Mouse (Mus musculus) neural tube, embryonic 13.5 days (tissue): ENCODE data around the gene Itpr2. TPM values are rescaled to one million over a fixed set of nuclear protein-coding genes. Genes with fewer than 3 reads are reported as not detected.

ENCODE experiments used
- ATAC-seq: fragments of 200-750 bp; cut with Nextera tagmentation; 2 replicates; pipeline ENCODE4 v1.8.0; 2017; ENCODE audit warnings: low read depth, mild to moderate bottlenecking, moderate TSS enrichment, moderate library complexity
- H3K27ac ChIP-seq: fragments of 300-500 bp; sonication (generic); replicated peaks from 2 replicates; pipeline ENCODE4 v1.5.1; 2015; ENCODE audit warnings: moderate library complexity, mild to moderate bottlenecking, inconsistent platforms
- H3K27me3 ChIP-seq: fragments of 300-500 bp; sonication (generic); 2 replicates; pipeline ENCODE4 v1.6.1; 2015; ENCODE audit warnings: mild to moderate bottlenecking, inconsistent platforms
- H3K36me3 ChIP-seq: fragments of 300-500 bp; sonication (generic); 2 replicates; pipeline ENCODE4 v1.6.1; 2015; ENCODE audit warnings: mild to moderate bottlenecking, inconsistent platforms
- H3K4me1 ChIP-seq: fragments of 300-500 bp; sonication (generic); replicated peaks from 2 replicates; pipeline ENCODE4 v1.6.1; 2015; ENCODE audit warnings: inconsistent platforms
- H3K4me2 ChIP-seq: fragments of 300-500 bp; sonication (generic); 2 replicates; pipeline ENCODE4 v1.6.1; 2015; ENCODE audit warnings: inconsistent platforms, mild to moderate bottlenecking, moderate library complexity
- H3K4me3 ChIP-seq: fragments of 300-500 bp; sonication (generic); 2 replicates; pipeline ENCODE4 v1.5.1; 2015; ENCODE audit warnings: mild to moderate bottlenecking, inconsistent platforms
- H3K9ac ChIP-seq: fragments of 300-500 bp; sonication (generic); 2 replicates; pipeline ENCODE4 v1.6.1; 2015; ENCODE audit warnings: moderate library complexity, mild to moderate bottlenecking, inconsistent platforms
- H3K9me3 ChIP-seq: fragments of 300-500 bp; sonication (generic); 2 replicates; pipeline ENCODE4 v1.6.1; 2016; ENCODE audit warnings: inconsistent platforms
- WGBS: fragments of 180-500 bp; shearing (Covaris S2); methylation state at CpG from one replicate; pipeline ENCODE4 v1.1.7; 2015; 5-methylcytosine and 5-hydroxymethylcytosine counted together
- polyA plus RNA-seq: library from polyadenylated mRNA; unstranded; fragments of >200 nt; fragmentation: Nextera tagmentation; extraction: Ambion mirVana; gene quantifications from 2 replicates; pipeline ENCODE4 v1.2.1, GENCODE M21; 2015

The Itpr2 gene
- polyA plus RNA-seq, 1 experiment from 2014 or later = 5.5 TPM

DNA sequence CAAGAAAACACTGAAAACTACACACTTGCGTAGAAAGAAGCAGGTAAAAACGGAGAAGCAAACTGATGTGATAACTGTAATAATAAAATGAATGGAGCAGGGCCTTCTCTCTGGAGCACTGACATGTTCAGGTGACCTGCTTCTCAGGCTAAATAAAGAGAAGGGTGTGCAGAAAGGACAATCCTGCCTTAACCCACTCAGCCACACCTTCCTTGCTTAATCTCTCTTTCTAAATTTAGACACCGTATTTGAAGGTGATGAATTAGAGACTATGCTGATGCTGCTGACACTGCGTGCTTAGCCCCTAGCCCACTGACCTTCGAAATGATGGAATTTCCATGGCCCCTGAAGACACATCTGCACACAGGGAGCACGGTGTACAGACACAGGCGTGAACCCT is 164.8 kb downstream of the Itpr2 start:
- 84% methylated on average over 7 of the region's 7 CpGs for WGBS
- Histone ChIP-seq H3K27me3 (no peaks in the 10 kb centered on the region), H3K27ac (no peak overlapping the region), H3K9me3 (no peaks in the 10 kb centered on the region), H3K4me3 (no peak overlapping the region), H3K4me2 (no peak overlapping the region), H3K4me1 (no peaks in the 10 kb centered on the region), H3K36me3 (no peaks in the 10 kb centered on the region), H3K9ac (no peak overlapping the region)
- no peak for ATAC-seq

- no peaks in the 10 kb centered on the region for H3K4me1 ChIP-seq
- H3K27me3 ChIP-seq = no peaks in the 10 kb centered on the region
- no peaks in the 10 kb centered on the region for H3K9me3 ChIP-seq
- H3K27ac ChIP-seq = no peak overlapping the region
- no peak overlapping the region for H3K9ac ChIP-seq
- H3K4me3 ChIP-seq = no peak overlapping the region
- no peak overlapping the region for H3K4me2 ChIP-seq
- 94% methylated on average over 9 of the region's 9 CpGs for WGBS
- no peaks in the 10 kb centered on the region for H3K36me3 ChIP-seq
- ATAC-seq = no peak
Observed at GRCm38 (mm10) chr6:146335191-146335590, 166.8 kb downstream of the Itpr2 start.

- H3K27me3 ChIP-seq = no peaks in the 10 kb centered on the region
- no peak overlapping the region for H3K27ac ChIP-seq
- H3K4me1 ChIP-seq = no peaks in the 10 kb centered on the region
- no peaks in the 10 kb centered on the region for H3K9me3 ChIP-seq
- H3K4me3 ChIP-seq = no peak overlapping the region
- H3K9ac ChIP-seq = no peak overlapping the region
- H3K4me2 ChIP-seq = no peak overlapping the region
- no peaks in the 10 kb centered on the region for H3K36me3 ChIP-seq
- 93% methylated on average over 3 of the region's 3 CpGs for WGBS
- no peak for ATAC-seq
Observed at GRCm38 (mm10) chr6:146333506-146333905, 168.5 kb downstream of the Itpr2 start.

- no peaks in the 10 kb centered on the region for H3K9me3 ChIP-seq
- no peaks in the 10 kb centered on the region for H3K36me3 ChIP-seq
- WGBS = 72% methylated on average over 6 of the region's 6 CpGs
- no peaks in the 10 kb centered on the region for H3K4me1 ChIP-seq
- H3K4me3 ChIP-seq = no peak overlapping the region
- no peak overlapping the region for H3K4me2 ChIP-seq
- H3K9ac ChIP-seq = no peak overlapping the region
- no peak overlapping the region for H3K27ac ChIP-seq
- no peak for ATAC-seq
- H3K27me3 ChIP-seq = no peaks in the 10 kb centered on the region
Observed at GRCm38 (mm10) chr6:146331017-146331669, 170.9 kb downstream of the Itpr2 start.

DNA sequence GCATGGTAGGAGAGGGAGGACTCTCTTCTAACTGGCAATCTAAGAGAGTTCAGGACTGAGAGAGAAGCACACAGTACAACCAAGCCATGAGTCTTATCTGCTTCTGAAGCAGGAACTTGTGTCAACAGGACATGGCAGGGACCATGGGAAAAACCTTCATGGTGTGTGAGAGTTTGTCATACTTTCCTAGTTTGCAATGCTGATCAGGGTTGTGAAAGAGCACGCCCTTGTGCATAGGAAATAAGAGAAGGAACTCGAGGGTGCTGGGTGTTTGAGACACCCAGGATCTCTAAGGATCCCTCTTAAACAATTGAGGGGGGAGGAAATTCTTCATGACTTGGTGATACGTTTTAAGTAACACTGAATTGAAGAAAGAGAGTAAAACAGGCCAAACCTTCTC is 172.9 kb downstream of the Itpr2 start:
- ATAC-seq = no peak
- H3K9ac ChIP-seq = no peak overlapping the region
- 89% methylated on average over 3 of the region's 3 CpGs for WGBS
- no peak overlapping the region for H3K4me2 ChIP-seq
- H3K27ac ChIP-seq = no peak overlapping the region
- H3K36me3 ChIP-seq = no peaks in the 10 kb centered on the region
- no peaks in the 10 kb centered on the region for H3K9me3 ChIP-seq
- no peaks in the 10 kb centered on the region for H3K27me3 ChIP-seq
- H3K4me3 ChIP-seq = no peak overlapping the region
- no peaks in the 10 kb centered on the region for H3K4me1 ChIP-seq

DNA sequence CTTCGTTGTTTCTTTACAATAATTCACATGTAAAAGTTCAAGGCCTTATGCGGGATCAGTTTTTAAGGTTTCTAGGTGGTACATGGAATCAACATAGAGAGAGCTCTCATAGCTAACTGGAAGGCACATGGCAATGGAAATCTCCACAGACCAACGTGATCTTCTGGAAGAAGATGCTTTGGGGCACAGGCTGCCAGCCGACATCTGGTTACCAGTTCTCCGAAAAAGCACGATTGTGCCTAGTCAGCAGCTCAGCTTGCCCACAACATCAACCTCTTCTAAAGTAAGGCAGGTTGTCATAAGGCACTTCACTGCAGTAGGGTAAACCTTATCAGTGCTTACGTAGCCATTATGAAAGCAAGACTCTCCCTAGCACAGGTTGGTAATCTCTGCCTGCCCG is 175.4 kb downstream of the Itpr2 start:
- Histone ChIP-seq H3K27ac (no peak overlapping the region), H3K4me2 (no peak overlapping the region), H3K27me3 (no peaks in the 10 kb centered on the region), H3K9me3 (no peaks in the 10 kb centered on the region), H3K4me3 (no peak overlapping the region), H3K36me3 (no peaks in the 10 kb centered on the region), H3K4me1 (no peaks in the 10 kb centered on the region), H3K9ac (no peak overlapping the region)
- no peak for ATAC-seq
- WGBS = 94% methylated on average over 8 of the region's 8 CpGs

DNA sequence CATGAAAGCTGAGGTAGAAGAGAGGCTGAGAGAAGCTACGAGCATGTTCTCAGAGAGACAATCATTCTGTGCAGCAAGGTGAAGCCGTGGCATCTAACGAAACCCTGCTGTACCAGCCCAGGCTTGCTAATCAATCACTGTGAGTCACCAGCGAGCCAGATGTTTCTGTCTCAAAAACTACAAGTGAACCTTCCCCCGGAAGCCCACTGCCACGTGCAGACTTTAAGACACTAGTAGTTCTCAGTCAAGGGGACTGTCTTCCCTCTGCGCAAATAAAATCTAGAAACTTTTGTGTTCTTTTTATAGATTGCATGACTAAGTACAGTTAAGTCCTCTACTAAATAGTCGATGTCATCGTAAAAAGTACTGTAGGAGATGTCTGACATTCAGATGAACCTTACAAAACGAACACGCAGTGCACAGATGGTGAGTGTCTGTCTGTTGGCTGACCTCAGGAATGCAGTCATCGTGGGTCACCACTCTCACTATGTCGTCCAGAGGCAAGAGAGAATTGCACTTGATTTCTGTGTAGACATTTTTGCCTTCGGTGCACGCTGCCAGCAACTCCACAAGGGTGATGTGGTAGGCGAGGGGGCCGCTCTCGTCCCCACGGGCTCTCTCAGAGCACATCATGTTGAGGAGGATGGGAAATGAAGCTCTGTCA is 177.3 kb downstream of the Itpr2 start:
- H3K9ac ChIP-seq = no peak overlapping the region
- ATAC-seq = no peak
- no peak overlapping the region for H3K27ac ChIP-seq
- 75% methylated on average over 19 of the region's 19 CpGs for whole genome bisulfite sequencing
- no peaks in the 10 kb centered on the region for H3K4me1 ChIP-seq
- no peaks in the 10 kb centered on the region for H3K27me3 ChIP-seq
- H3K9me3 ChIP-seq = no peaks in the 10 kb centered on the region
- no peak overlapping the region for H3K4me3 ChIP-seq
- H3K36me3 ChIP-seq = no peaks in the 10 kb centered on the region
- H3K4me2 ChIP-seq = no peak overlapping the region

GRCm38 (mm10) chr6:146322555-146322954 is 179.5 kb downstream of the Itpr2 start:
- H3K4me2 ChIP-seq = no peak overlapping the region
- no peaks in the 10 kb centered on the region for H3K27me3 ChIP-seq
- no peaks in the 10 kb centered on the region for H3K9me3 ChIP-seq
- 73% methylated on average over 7 of the region's 7 CpGs for WGBS
- H3K36me3 ChIP-seq = no peaks in the 10 kb centered on the region
- no peak overlapping the region for H3K9ac ChIP-seq
- no peak overlapping the region for H3K27ac ChIP-seq
- H3K4me1 ChIP-seq = no peaks in the 10 kb centered on the region
- H3K4me3 ChIP-seq = no peak overlapping the region
- ATAC-seq = no peak

DNA sequence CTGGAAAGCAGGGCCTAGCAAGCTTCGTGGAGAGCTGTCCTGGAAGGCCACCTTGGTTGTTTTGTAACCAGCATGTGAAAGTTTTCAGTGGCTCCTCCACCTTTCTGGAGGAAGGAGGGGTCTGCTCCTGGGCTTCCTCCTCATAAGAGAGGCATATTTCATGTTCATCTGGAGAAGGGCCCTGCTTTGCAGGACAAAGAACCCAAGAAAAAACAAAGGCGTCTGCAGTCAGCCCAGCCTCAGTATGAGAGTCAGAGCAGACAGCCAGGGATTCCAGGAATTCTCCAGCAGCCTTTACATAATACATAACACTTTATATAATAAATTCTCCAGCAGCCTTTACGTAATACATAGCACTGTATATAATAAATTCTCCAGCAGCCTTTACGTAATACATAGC is 180.1 kb downstream of the Itpr2 start:
- Histone ChIP-seq H3K36me3 (no peaks in the 10 kb centered on the region), H3K27ac (no peak overlapping the region), H3K9me3 (no peaks in the 10 kb centered on the region), H3K4me1 (peaks cover 4% of the 10 kb centered on the region; the same call in 1 of the 2 replicates), H3K9ac (no peak overlapping the region), H3K27me3 (no peaks in the 10 kb centered on the region), H3K4me2 (no peak overlapping the region), H3K4me3 (no peak overlapping the region)
- ATAC-seq = no peak
- 50% methylated on average over 4 of the region's 4 CpGs for WGBS

DNA sequence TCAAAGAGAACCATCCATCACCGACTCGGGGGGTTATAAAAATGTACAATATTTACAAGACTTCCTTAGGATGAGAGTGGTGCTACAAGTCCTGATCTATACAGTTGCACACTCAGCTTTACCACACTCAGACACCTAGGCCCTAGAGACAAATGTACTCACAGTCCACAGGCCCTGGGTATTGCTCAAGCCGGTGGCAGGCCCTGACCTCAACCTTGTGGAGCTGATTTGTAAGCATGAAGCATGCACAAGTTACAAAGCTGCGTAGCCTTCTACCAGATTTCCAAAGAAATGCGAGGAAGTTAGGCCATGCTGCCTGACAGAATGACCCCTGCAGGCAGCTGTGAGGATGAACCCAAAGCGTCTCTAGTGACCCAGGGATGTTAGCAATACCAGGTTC is 185.6 kb downstream of the Itpr2 start:
- H3K27ac ChIP-seq = no peak overlapping the region
- no peak for ATAC-seq
- no peaks in the 10 kb centered on the region for H3K36me3 ChIP-seq
- H3K9me3 ChIP-seq = no peaks in the 10 kb centered on the region
- H3K4me3 ChIP-seq = no peak overlapping the region
- H3K27me3 ChIP-seq = no peaks in the 10 kb centered on the region
- no peak overlapping the region for H3K4me2 ChIP-seq
- no peak overlapping the region for H3K9ac ChIP-seq
- H3K4me1 ChIP-seq = peaks cover 8% of the 10 kb centered on the region; the same call in 1 of the 2 replicates
- 81% methylated on average over 6 of the region's 6 CpGs for WGBS

DNA sequence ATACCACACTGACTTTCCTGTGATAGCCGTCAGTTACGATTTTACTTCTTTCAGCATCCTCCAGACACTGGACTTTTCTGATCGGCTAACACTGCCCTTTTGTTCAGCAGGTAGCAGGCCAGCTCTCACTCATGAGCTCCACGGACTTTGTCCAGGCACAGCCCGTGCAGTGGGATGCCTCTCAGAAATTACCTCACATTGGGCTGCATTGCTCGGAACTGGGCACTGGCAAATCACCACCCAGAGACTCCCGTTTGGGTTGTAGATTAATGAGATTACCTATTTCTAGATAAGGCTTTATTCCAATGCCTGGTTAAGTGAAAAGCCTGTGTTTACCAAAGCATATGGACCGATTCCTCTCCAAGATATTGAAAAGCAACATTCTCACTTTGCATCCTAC is 186.9 kb downstream of the Itpr2 start:
- Histone ChIP-seq H3K27me3 (no peaks in the 10 kb centered on the region), H3K36me3 (no peaks in the 10 kb centered on the region), H3K4me2 (no peak overlapping the region), H3K4me3 (no peak overlapping the region), H3K4me1 (peaks cover 8% of the 10 kb centered on the region; the same call in 1 of the 2 replicates), H3K9ac (no peak overlapping the region), H3K27ac (no peak overlapping the region), H3K9me3 (no peaks in the 10 kb centered on the region)
- no peak for ATAC-seq
- WGBS = 92% methylated on average over 8 of the region's 8 CpGs

DNA sequence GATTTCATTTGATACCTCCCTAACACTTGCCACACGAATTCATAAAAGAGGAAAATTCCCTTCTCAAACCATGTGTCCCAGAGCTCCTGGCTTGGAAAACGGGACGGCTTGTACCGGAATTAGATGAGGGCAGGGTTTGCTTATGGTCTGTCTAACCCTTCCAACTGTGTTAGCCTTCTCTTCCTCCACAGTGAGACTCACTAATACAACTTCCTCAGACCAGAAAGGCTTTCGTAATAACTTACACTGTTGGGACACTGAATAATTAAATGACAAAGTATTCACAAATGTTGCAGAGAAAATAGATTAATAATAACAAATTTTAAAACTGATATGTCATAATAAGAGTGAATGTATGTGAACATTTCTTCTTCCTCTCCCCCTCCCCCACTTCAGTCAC is 187.7 kb downstream of the Itpr2 start:
- Histone ChIP-seq H3K27ac (no peak overlapping the region), H3K4me2 (no peak overlapping the region), H3K27me3 (no peaks in the 10 kb centered on the region), H3K9me3 (no peaks in the 10 kb centered on the region), H3K36me3 (no peaks in the 10 kb centered on the region), H3K4me3 (no peak overlapping the region), H3K4me1 (peaks cover 8% of the 10 kb centered on the region; the same call in 1 of the 2 replicates), H3K9ac (no peak overlapping the region)
- 88% methylated on average over 5 of the region's 5 CpGs for WGBS
- ATAC-seq = no peak

DNA sequence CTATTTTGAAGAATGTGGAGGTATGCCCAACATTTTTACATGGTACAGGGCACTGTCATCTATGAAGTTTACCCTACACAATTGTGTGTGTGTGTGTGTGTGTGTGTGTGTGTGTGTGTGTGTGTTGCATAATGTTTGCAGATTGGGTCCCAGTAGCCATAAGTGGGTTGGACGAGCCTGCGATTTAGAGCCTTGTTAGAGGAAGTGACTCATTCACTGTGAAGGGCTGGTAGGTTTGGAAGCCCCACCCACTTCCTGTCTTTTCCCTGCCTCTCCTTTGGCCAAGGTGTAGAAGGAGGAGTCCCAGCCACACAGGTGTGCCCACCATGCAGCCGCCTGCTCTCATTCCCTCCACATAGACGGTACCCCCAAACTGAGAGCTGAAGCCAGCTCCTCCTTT is 188.6 kb downstream of the Itpr2 start:
- WGBS = 96% methylated on average over 4 of the region's 4 CpGs
- peaks cover 8% of the 10 kb centered on the region; the same call in 1 of the 2 replicates for H3K4me1 ChIP-seq

More for the DNA sequence above, 188.6 kb downstream of the Itpr2 start:
- H3K36me3 ChIP-seq = no peaks in the 10 kb centered on the region
- no peaks in the 10 kb centered on the region for H3K9me3 ChIP-seq
- no peak overlapping the region for H3K4me3 ChIP-seq
- H3K27ac ChIP-seq = no peak overlapping the region
- H3K4me2 ChIP-seq = no peak overlapping the region
- H3K27me3 ChIP-seq = no peaks in the 10 kb centered on the region
- ATAC-seq = no peak
- H3K9ac ChIP-seq = no peak overlapping the region
